Mouse (Mus musculus): Measurements from ENCODE around the gene Dcps.

- no peak for TF ChIP-seq GATA1 (IDR thresholded peaks at IDR 0.05; ENCODE audit: borderline replicate concordance, low read length)
- no peak for TF ChIP-seq FLI1 (IDR thresholded peaks at IDR 0.05; ENCODE audit: low read length)
Measured at GRCm38 (mm10) chr9:35108916-35109315, 66.9 kb downstream of the Dcps start.

Measured in megakaryocyte, embryonic 14.5 days (primary cell).